Mouse (Mus musculus) urinary bladder, postnatal 4 days (tissue): Measurements from ENCODE around the gene 2610301B20Rik.
A peak's percentile ranks its signal among the peaks of the same experiment; 100 is the strongest.
"Not testable (repeated sequence)": the region's sequence is repeated elsewhere in the genome, so short reads cannot be mapped to it uniquely, and the experiment has no call there.

Source experiments
- DNase-seq, 2 experiments: peaks; one replicate each; pipeline ENCODE4 v3.0.0; 2021 to 2022; ENCODE audit warnings: low spot score in 2 of 2

The 2610301B20Rik gene

DNA sequence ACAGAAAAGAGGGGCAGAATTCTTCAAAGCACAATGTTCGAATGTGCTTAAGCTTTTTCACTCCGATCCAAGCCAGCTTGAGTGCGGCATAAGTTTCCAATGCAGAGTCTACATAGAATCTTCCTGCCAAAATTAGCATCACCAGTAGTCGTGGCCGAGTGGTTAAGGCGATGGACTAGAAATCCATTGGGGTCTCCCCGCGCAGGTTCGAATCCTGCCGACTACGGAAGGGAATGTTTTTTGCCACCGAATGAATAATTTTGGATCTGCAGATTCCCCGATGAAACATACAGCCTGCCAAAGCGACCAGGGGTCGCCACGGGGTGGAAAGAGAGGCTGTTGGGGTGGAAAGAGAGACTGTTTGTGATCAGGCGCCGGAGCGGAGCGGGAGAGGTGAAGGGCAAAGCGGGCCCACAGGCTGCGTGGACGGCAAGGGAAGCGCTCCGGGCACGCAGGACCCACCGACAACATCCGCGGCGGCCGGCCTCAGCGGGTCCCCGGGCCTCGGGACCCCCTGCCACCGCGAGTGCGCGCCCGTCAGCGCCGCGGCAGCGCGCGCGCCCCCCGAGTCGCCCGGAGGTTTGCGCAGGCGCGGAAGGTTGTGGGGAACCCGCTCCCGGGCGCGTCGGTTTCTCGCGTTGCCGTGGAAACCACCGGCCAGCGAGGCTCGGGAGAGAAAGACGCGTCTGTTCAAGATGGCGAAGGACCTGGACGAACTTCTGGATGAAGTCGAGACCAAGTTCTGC is at the start of gene 2610301B20Rik:
Gene 2610301B20Rik (plus strand): TSS at position 579 of the 746 bp plus-strand sequence.
- DNase-seq: peak; percentile 91 to 95

DNA sequence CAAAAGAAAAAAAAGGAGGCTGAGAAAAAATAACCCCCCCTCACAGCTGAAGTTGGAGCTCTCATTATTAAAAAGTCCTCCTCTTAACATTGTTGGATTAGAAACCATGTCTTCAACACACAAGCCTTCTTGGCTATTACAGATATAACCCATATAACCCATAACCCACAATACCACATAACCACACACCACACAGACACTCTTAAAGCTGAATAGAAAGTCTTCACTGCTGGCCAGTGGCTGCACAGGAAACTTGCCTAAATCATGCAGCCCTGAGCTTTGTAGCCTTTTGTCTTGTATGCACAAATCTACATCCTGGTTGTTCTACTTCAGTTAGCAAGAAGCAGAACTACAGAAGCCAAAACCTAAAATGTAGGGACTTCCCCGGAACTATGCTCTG is 41.0 kb upstream of the 2610301B20Rik start:
- DNase-seq: no peak

DNA sequence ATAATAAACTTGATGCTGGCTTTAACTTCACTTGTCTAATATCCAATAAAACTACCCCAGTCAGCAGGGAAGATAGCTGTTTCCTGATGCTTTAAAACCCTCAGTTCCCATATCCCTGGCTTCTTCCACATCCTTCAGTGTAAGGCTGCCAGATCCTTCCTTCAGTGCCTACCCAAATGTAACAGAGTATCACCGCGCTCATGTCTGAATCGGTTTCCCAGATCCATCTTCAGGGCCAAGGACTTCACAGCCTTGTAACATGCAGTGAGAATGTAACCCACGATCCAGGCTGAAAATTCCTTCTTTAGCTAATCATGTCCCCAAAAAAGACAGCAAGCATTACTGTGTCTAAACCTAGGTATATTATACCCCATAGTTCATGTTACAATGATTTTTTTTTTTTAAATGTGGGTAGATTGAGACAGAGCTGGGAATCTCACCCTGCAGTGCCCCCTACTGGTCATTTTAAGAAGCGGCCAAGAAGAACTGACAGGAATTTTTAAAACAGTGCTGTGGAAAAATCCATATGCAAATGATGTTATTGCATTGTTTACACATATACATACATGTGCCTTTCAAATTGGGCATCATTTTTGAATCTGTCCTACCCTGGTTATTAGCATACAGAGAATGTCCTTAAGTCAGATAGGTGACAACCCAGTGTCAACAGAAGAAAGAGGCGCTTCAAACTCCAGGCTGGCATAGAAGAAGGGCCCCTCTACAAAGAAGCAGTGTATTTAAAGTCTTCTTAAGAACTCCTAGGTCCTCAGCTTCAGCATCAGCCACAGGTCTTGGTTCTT is 38.8 kb upstream of the 2610301B20Rik start:
- no peak for DNase-seq

DNA sequence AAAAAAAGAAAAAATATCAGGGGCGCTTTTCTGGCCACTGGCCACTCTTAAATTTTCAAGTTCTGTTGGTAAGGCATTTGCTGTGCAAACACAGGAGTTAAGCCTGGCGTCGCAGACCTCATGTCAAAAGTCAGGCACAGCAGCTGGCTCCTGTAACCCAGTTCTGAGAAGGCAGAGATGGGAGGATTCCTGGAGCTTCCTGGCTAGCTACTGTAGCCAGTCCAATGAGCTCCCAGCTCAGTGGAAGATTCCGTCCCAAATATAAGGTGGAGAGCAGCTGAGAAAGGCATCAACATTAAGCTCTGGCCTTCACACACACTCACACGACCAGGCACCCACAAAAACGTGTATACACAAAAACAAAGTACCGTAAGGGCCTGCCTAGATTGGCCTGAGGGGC is 28.4 kb upstream of the 2610301B20Rik start:
- DNase-seq: no peak

DNA sequence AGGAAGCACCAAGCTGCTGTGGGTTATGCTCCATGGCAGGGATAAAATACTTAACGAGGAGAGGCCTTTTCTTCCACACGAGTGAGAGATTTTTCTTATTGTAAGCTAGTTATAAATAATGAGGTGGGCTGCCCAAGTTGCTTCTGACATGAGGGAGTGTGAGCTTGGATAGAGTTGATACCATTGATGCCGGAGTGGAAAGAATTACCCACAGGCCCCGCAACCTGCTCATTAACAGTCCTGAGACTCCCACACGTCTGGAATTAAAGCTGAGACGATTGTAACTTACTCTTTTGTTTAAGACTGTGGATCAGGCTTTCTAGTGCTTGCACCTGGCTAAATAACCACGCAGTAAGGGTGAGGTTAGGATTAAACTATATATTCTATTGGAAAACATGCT is 24.5 kb upstream of the 2610301B20Rik start:
- no peak for DNase-seq

DNA sequence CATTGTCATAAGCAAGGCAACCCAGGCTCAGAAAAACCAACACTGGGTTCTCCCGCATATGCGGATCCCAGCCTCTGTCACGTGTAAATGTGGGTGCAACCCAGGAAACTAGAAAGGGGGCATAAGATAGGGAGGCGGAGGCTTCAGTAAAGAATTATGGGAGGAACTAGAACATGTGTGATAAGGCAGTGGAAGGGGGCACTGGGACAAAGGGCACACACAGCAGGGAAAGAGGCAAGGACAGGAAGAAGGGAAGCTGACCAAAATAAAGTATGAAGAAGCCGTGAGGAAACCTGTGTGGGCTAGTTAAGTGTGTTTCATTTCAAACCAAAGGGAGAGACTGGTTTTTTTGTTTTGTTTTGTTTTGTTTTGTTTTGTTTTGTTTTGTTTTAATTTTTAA is 23.3 kb upstream of the 2610301B20Rik start:
- DNase-seq: no peak

DNA sequence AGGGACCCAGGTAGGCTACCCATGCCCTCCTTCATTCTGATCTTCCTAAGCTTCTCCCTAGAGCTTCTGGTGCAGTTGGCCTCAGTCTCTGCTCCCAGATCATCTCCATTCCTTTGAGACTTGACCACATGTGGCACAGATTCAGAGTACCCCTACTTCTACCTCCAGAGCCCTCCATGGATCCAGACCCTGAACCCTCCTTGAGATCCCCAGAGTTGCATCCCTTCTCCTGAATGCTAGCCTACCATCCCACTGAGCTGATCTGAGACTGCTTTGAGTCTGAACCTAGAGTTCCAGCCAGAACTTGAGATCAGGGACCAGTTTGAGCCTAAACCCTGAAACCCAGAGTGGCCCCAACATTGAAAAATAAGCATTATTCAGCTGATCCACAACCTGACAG is 15.1 kb upstream of the 2610301B20Rik start:
- DNase-seq: no peak

DNA sequence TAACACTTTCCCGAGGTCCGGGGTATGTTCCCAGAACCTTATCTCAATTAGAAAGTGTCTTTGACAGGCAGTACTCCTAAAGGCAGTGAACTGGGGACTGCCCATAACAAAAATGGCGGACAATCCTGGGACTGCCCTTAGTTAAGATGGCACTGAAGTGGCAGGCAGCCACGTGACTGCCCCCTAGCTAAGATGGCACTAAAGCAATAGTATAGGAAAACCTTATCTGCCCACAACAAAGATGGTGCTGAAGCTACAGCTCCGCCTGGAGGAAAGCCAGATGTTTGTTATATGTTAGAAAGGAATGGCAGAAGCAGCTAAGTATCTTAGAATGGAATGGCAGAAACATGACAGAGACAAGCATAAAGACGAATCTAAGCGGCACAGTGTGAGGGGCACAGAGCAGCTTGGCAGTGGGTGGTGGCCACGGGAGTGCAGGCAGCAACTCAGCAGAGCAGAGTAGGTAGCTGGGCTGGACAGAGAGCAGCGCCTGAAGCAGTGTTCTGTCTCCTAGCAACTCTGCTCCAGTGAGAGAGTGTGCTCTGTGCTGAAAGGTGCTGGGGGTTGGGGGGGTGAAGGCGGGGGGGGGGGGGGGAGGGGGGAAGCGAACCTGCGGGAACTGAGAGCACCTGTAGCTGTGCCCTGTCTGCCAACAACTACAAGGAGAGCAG is 14.3 kb upstream of the 2610301B20Rik start:
- no peak for DNase-seq

DNA sequence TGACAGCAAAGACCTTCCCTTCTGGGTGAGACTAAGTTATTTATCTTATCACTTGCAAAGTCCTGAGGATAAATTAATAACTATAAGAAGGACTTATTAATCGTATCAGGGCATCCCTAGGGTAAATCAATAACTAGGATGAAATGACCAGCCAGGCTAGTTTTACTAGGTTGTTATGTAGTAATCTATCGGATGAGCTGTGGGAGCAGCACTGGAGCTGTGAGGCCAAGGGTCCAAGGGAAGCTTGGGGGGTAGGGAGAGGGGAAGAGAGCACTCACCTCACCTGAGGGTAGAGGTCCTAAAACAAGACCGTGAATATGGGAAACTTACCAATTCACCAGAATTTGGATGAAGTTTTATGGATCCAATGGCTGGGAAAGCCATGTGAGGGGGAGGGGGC is 13.5 kb upstream of the 2610301B20Rik start:
- no peak for DNase-seq

DNA sequence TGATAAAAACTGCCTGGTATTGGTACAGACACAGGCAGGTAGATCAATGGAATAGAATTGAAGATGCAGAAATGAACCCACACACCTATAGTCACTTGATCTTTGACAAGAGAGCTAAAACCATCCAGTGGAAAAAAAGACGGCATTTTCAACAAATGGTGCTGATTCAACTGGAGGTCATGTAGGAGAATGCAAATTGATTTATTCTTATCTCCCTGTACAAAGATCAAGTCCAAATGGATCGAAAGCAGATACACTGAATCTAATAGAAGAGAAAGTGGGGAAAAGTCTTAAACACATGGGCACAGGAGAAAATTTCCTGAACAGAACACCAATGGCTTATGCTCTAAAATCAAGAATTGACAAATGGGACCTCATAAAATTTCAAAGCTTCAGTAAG is 11.4 kb upstream of the 2610301B20Rik start:
- not testable (repeated sequence) for DNase-seq

DNA sequence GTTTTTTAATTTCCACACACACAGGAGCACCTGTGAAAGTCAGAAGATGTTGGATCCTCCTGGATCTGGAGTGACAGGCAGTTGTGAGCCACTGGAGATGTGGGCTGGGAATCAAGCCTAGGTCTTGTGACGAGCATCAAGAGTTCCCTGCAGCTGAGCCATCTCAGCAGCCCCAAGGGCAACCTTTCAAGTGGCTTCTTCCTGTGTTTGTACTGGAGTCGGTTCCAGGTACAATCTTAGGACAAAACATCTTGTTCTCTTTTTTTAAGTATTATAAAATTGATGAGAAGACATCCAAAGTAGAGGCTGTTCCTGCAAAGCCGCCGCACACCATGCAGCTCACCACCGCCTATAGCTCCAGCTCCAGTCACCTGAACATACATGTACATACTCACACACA is 2.1 kb upstream of the 2610301B20Rik start:
- DNase-seq: no peak

DNA sequence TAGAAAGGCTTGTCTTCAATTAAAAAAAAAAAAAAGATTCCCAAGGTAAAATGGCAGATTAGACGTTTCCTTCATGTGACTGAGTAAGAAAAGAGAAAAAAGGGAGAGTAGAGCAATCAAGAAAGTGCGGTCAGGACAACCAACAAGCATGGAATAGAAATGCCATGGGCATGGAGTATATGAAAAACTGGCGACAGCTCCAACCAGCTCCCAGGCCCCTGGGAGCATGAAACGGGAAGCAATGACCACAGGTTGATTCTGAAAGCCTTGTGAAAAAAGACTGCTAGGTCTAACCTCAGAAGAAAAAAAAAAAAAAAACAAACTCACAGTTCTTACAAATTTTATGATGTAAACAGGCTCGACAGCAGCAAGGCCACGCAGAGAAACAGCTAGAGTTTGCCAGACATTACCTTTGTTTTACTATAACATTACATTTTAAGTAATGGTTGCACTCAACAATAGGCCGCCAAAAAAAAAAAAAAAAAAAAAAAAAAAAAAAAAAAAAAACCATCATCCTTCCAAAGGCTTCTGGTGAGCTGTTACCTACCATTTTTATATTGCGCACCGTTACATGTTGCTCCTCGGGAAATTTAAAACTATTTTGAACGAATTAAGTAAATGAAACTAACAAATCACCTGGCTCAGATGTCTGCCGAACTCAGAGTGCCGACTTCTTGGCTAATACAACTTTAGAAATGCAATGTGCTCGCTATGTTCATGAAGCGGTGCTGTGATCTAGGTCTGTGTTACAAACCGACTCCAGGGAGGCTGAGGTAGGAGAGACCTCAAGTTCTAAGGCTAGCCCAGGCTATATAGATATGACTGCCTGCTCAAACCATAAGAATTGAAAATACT is 1.4 kb upstream of the 2610301B20Rik start:
- no peak for DNase-seq

DNA sequence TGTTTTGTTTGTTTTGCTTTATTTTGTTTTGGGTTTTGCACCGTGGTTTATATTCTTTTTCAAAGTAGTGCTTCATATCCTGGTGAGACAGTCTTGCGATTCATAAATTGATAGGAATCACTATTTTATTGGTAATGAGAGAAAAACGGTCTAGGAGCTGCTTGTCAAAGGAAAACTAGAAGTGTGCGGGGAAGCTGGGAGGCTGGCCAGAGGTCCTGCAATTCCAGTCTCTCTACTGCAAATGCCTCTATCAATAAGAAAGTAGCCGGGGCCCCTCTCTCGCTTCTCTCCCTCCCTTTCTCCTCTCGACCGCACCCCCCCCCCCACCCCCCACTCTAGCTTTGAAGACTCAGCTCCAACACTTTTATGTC is 764 bp upstream of the 2610301B20Rik start:
- DNase-seq: no peak

DNA sequence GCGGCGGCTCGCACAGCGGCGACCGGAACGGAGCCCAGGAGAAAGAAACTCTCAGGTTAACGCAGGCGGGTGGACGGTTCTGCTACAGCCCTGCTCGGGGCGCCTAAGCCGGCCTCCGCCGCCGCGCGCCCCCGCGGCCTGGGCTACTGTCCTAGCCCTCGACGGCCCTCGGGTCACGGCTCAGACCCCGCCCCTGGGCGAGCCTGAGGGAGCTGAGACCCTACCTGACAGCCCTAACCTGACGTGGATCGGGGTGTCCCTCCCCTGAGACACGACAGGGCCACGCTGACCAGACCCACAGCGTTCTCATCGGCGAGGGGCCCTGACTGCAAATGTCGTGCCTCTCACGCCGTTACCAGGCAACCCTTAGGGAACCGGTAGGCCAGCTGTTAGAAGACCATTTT is 422 bp downstream of the 2610301B20Rik start:
- DNase-seq: peak in 1 of 2 experiments; percentile 53

DNA sequence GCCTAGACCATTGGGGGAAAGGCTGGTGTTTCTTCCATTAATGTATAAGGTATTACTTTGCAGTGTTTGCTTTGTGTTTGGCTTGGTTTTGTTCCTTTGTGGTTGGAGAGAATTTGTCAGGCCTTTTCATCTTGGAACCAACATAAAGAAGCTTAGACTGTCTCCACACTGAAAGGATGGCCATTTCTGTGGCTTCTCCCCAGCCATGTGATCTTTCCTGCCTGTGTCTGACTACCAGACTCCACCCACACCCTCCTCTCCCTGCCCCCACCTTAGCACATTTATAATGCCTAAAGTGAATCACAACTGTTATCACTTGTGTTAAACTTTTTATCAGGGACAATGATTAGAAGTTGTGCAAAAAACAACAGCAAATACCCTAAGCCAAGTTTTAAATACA is 1.1 kb downstream of the 2610301B20Rik start:
- DNase-seq: no peak

DNA sequence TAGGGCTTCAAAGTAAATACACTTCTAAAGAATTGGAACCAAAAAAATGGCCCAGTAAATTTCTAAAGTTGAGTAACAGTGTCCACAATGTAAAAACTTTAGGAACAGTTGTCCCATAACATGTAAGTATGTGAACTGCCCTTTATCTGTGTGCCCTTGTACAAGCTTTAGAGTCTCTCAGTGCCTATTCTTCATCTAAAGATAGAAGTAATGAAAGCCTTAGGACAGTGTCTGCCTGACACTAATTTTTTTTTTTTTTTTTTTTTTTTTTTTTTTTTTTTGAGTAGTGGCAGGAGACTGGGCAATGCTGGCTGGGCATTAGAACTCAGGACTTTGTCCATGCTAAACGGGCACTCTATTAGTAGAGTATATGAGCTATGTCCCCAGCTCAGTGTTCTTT is 2.8 kb downstream of the 2610301B20Rik start:
- no peak for DNase-seq

DNA sequence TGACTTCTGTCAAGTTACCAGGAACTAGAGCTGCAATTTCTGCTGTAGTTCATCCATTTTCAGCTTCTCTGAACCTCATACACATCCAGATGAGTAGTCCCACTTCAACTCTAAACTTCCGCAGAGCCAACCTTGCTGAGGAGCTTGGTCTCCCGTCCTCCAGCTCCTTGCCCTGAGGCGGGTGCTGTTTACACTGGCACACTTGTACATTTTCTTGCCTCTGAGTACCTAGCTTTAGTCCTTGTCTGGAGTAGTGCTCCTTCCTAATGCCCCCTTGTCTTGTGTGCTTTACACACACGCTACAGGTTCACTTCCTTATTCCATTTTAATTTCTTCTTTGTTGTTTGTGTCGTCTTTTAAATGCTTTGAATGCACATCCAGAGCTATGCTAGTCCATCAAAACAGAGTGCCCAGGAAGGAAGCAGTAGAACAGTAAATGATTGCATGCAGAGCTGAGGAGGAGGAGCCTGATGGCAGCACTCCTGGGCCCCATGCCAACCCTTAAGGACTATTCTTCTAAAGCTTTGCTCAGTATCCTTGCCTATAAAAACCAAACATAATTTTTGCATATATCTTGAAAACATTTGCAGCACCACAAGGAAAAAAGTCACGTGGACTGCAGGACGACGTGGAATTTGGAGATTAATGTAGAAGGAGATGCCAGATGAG is 9.6 kb downstream of the 2610301B20Rik start:
- no peak for DNase-seq

DNA sequence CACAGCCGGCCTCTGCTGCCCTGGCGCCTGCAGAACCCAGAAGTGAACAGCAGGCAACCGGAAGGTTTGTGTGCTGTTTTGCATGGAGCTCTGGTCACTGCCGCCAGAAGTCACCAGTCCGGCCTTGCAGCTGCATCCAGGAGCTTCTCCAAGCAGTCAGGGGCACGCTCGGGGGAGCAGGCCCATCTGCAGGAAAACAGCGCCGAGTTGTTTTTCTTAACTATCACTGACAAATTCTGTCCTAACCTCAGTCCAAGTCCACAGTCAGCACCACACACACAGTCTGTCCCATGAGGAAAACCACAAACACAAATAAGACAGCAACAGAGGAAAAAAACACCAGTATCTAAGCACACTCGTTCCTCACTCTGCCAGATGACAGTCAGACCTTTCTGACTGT is 14.5 kb downstream of the 2610301B20Rik start:
- no peak for DNase-seq

DNA sequence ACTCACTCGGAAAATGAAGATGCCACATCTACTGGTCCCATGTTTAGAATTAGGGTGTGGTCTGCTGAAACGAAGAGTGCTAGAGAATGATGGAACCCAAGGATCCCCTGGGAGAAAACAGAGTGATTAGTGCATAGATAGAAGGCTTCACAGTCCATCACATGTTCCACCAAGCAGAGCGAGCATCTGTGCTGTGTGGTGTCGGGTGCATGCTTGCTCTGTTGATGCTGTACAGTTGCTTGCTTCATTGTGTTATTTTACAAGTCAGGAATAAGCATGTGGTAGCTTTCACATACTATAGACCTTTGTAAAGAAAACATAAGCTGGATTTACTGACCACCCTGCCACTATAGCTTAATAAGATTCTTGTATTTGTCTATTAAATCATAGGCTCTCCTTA is 22.0 kb downstream of the 2610301B20Rik start:
- DNase-seq: no peak

DNA sequence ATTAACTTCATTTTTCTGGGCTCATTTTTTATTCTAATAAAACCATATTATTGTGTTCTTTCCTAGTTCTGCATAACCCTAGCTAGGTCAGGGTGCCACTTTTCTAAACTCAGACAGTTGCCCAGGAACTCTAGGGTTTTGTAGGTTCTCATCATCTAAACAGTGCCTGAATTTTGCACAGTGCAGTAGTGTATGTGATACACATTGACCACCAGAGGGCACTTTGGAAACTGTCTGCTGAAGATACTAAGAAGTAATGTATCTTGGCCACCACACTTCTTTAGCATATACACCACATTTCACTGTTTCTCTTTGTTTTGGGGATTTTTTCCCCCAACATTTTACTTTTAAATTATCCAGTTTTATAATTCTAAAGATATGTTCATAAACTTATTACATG is 22.6 kb downstream of the 2610301B20Rik start:
- no peak for DNase-seq

DNA sequence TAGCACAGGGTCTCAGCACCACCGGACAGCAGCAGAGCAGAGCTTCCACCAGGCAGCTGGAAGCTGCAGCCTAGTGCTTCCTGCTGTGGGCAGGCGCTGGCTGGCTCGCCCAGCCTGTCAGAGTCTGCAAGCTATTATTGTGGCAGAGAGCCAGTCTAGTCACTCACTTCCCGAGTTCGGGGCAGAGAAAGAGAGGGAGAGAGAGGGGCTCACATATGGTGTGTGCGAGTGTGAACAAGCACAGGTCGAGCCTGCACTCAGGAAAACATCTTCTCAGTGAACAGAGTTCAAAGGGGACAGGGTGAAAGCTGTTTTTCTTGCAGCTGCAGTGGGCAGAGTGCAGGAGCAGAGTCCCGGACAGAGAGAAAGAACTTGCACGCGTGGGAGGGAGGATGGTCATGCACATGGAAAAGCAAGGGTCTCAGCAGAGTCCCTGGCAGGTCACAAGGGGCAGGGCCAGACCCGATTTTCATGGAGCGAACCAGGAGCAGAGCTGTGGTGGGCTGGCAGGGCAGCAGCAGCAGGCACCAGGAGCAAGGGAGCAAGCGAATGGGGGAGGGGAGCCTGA is 31.0 kb downstream of the 2610301B20Rik start:
- DNase-seq: no peak
